Mouse (Mus musculus) heart, adult 9 months (tissue): ENCODE data around the gene Adgrf1.
"Not testable (repeated sequence)": the region's sequence is repeated elsewhere in the genome, so short reads cannot be mapped to it uniquely, and the experiment has no call there.

ENCODE experiments used
- DNase-seq, 2 experiments: peaks; one replicate each; pipeline ENCODE4 v3.0.0; 2022; ENCODE audit warnings: low spot score in 2 of 2

The Adgrf1 gene

GRCm38 (mm10) chr17:43266636-43267035, 3.5 kb upstream of the Adgrf1 start:
- no peak for DNase-seq

GRCm38 (mm10) chr17:43267046-43267749, 2.9 kb upstream of the Adgrf1 start:
- no peak for DNase-seq

GRCm38 (mm10) chr17:43276220-43276619, 6.1 kb downstream of the Adgrf1 start:
- no peak for DNase-seq

GRCm38 (mm10) chr17:43277223-43277622, 7.1 kb downstream of the Adgrf1 start:
- no peak for DNase-seq

GRCm38 (mm10) chr17:43279671-43280070, 9.5 kb downstream of the Adgrf1 start:
- DNase-seq: peak in 1 of 2 experiments; percentile 21

GRCm38 (mm10) chr17:43282353-43282752, 12.2 kb downstream of the Adgrf1 start:
- DNase-seq: no peak

GRCm38 (mm10) chr17:43282828-43283227, 12.7 kb downstream of the Adgrf1 start:
- no peak for DNase-seq

GRCm38 (mm10) chr17:43299515-43299914, 29.4 kb downstream of the Adgrf1 start:
- no peak for DNase-seq

- DNase-seq: no peak
Observed at GRCm38 (mm10) chr17:43325986-43326671, 56.0 kb downstream of the Adgrf1 start.

- DNase-seq: peak; percentile 61 to 65
Observed at GRCm38 (mm10) chr17:43326726-43327700, 56.9 kb downstream of the Adgrf1 start.

- no peak for DNase-seq
Observed at GRCm38 (mm10) chr17:43327810-43328209, 57.7 kb downstream of the Adgrf1 start.

- no peak for DNase-seq
Observed at GRCm38 (mm10) chr17:43329216-43329615, 59.1 kb downstream of the Adgrf1 start.

GRCm38 (mm10) chr17:43329761-43330183, 59.6 kb downstream of the Adgrf1 start:
- DNase-seq: no peak

GRCm38 (mm10) chr17:43332686-43333085, 62.6 kb downstream of the Adgrf1 start:
- no peak for DNase-seq

- DNase-seq: peak in 1 of 2 experiments; percentile 23
Observed at GRCm38 (mm10) chr17:43334074-43334473, 63.9 kb downstream of the Adgrf1 start.

GRCm38 (mm10) chr17:43337643-43338042, 67.5 kb downstream of the Adgrf1 start:
- peak in 1 of 2 experiments; percentile 53 for DNase-seq

- DNase-seq: peak in 1 of 2 experiments; percentile 51
Observed at GRCm38 (mm10) chr17:43338279-43338678, 68.2 kb downstream of the Adgrf1 start.

- DNase-seq: not testable (repeated sequence)
Observed at GRCm38 (mm10) chr17:43346499-43346898, 76.4 kb downstream of the Adgrf1 start.

- no peak for DNase-seq
Observed at GRCm38 (mm10) chr17:43357902-43358539, 87.9 kb downstream of the Adgrf1 start.

GRCm38 (mm10) chr17:43359826-43360619, 89.9 kb downstream of the Adgrf1 start, which contains the start of gene Adgrf5:
Adgrf5 (plus strand) TSS chr17:43360451.
- DNase-seq: peak; percentile 72 to 84
